Mouse (Mus musculus): ENCODE data around the gene 4921511C20Rik.

GRCm38 (mm10) chrX:127393993-127394392, at the start of gene 4921511C20Rik:
- TF ChIP-seq GATA1 (IDR thresholded peaks at IDR 0.05; ENCODE audit: borderline replicate concordance, low read length) (no peak), FLI1 (IDR thresholded peaks at IDR 0.05; ENCODE audit: low read length) (no peak)
